Mouse (Mus musculus): ENCODE data around the gene Abtb2. TPM values are rescaled to one million over a fixed set of nuclear protein-coding genes. Genes with fewer than 3 reads are reported as not detected.

The Abtb2 gene
- polyA plus RNA-seq, 1 experiment from 2014 or later: 10.5 TPM

DNA sequence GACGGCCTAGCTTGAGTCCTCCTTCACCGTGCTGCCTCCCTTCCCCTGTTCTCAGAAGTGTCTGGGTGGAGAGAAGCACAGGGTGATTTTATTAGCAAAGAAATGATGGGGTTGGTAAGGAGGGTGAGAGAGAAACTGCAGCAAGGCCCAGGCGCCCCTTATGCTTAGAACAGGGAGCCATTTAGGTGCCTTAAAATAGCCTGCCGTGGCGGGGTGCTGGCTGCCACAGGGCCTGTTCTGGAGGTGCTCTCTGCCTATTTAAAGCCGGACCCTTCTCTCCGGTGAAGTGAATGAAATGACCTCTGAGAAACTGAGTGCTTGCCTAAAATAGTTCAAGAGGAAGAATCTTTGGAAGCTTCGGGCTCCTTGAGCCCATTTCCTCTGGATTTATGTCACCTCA lies 14.6 kb downstream of the Abtb2 start:
- ATAC-seq (ENCODE audit: low FRiP score): no peak
- no peaks in the 10 kb centered on the region for H3K27me3 ChIP-seq (ENCODE audit: control insufficient read depth, insufficient read depth, low read length)
- H3K27ac ChIP-seq: no peak overlapping the region
- H3K9ac ChIP-seq: no peak overlapping the region
- no peaks in the 10 kb centered on the region for H3K36me3 ChIP-seq (replicated peaks; ENCODE audit: control insufficient read depth, insufficient read depth)
- no peak for DNase-seq (ENCODE audit: low spot score)
- no peaks in the 10 kb centered on the region for H3K9me3 ChIP-seq (ENCODE audit: control insufficient read depth, low read length)
- no peaks in the 10 kb centered on the region; the same call in 1 of the 2 replicates for H3K4me1 ChIP-seq (replicated peaks; ENCODE audit: control insufficient read depth, insufficient read depth, low read length)
- WGBS: 88% methylated on average over 8 of the region's 8 CpGs
- no peak overlapping the region for H3K4me3 ChIP-seq (replicated peaks; ENCODE audit: low read length)
- H3K4me2 ChIP-seq (replicated peaks): no peak overlapping the region

DNA sequence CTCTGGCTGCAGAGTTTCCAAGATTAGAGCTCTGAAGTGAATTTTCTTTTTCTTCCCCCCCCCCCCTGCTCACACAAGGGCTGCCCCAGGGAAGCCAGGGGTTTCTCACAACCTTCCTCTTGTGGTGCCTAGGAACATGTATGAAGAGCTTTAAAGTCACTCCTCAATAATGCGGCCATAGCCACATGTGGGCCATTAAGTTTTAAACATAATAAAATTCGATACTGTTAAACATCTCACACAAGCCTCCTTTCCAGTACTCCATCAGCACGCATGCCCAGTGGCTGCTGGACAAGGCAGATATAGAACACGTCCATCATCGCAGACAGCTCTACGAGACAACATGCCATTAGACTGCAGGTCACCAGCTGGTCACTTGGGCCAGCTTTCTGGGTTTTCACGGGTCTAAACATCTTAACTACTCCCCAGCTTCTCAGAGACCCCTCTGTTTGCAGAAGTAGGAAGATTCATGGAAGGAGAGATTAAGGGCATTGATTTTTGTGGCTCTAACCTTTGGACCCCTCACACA lies 15.3 kb downstream of the Abtb2 start:
- Histone ChIP-seq H3K4me3 (replicated peaks; ENCODE audit: low read length) (no peak overlapping the region), H3K36me3 (replicated peaks; ENCODE audit: control insufficient read depth, insufficient read depth) (no peaks in the 10 kb centered on the region), H3K4me1 (replicated peaks; ENCODE audit: control insufficient read depth, insufficient read depth, low read length) (no peaks in the 10 kb centered on the region; the same call in 1 of the 2 replicates), H3K4me2 (replicated peaks) (no peak overlapping the region), H3K27me3 (ENCODE audit: control insufficient read depth, insufficient read depth, low read length) (no peaks in the 10 kb centered on the region), H3K9me3 (ENCODE audit: control insufficient read depth, low read length) (no peaks in the 10 kb centered on the region), H3K9ac (no peak overlapping the region), H3K27ac (no peak overlapping the region)
- 73% methylated on average over 7 of the region's 7 CpGs for WGBS
- no peak for ATAC-seq (ENCODE audit: low FRiP score)
- DNase-seq (ENCODE audit: low spot score): no peak

DNA sequence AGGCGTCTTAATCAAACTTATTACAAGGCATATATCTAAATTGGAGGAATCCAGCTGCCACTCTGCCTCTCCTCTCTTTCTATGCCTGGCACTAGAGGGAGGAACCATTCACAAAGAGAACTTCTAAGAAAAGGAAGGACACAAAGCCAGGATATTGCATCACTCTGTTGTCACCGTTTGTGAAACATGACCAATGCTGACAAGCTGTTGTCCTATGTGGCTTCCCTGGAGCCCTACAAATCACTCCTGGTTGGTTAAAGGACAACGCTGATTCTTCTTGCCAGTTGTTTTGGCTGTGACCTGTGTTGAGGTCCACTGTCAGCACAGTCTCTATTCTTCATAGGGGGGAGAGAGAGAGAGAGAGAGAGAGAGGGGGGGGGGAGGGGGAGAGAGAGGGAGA lies 17.2 kb downstream of the Abtb2 start:
- H3K4me3 ChIP-seq (replicated peaks; ENCODE audit: low read length): no peak overlapping the region
- 57% methylated on average over 3 of the region's 3 CpGs for WGBS
- DNase-seq (ENCODE audit: low spot score) (no peak), ATAC-seq (ENCODE audit: low FRiP score) (no peak)
- H3K9me3 ChIP-seq (ENCODE audit: control insufficient read depth, low read length): no peaks in the 10 kb centered on the region
- no peaks in the 10 kb centered on the region for H3K27me3 ChIP-seq (ENCODE audit: control insufficient read depth, insufficient read depth, low read length)
- H3K4me2 ChIP-seq (replicated peaks): no peak overlapping the region
- H3K36me3 ChIP-seq (replicated peaks; ENCODE audit: control insufficient read depth, insufficient read depth): no peaks in the 10 kb centered on the region
- H3K9ac ChIP-seq: no peak overlapping the region
- H3K27ac ChIP-seq: no peak overlapping the region
- no peaks in the 10 kb centered on the region; the same call in 1 of the 2 replicates for H3K4me1 ChIP-seq (replicated peaks; ENCODE audit: control insufficient read depth, insufficient read depth, low read length)

GRCm38 (mm10) chr2:103584093-103584492 lies 18.0 kb downstream of the Abtb2 start:
- H3K9ac ChIP-seq: no peak overlapping the region
- H3K36me3 ChIP-seq (replicated peaks; ENCODE audit: control insufficient read depth, insufficient read depth): no peaks in the 10 kb centered on the region
- H3K4me2 ChIP-seq (replicated peaks): no peak overlapping the region
- no peaks in the 10 kb centered on the region; the same call in 1 of the 2 replicates for H3K4me1 ChIP-seq (replicated peaks; ENCODE audit: control insufficient read depth, insufficient read depth, low read length)
- H3K27ac ChIP-seq: no peak overlapping the region
- DNase-seq (ENCODE audit: low spot score) (no peak), ATAC-seq (ENCODE audit: low FRiP score) (no peak)
- no peaks in the 10 kb centered on the region for H3K27me3 ChIP-seq (ENCODE audit: control insufficient read depth, insufficient read depth, low read length)
- no peak overlapping the region for H3K4me3 ChIP-seq (replicated peaks; ENCODE audit: low read length)
- no peaks in the 10 kb centered on the region for H3K9me3 ChIP-seq (ENCODE audit: control insufficient read depth, low read length)

DNA sequence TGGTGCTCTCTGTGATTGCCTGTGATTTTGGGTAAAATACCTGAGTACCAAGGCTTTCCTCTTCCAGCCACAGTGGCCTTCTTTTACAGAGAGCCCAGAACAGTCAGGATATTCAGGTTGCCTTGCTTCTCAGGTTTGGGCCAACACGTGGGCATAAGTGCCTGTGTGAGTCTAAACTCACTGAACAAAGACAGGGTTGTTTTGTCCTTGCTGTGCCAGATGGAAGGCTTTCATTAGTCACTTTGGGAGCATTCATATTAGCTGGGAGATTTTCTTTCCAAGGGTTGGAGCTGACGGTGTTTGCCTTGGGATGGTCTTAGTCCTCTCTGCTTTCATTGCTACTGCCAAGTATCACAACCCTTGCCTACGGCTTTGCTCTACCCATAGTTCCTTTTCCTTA lies 20.3 kb downstream of the Abtb2 start:
- 75% methylated on average over 3 of the region's 3 CpGs for WGBS
- H3K9me3 ChIP-seq (ENCODE audit: control insufficient read depth, low read length): no peaks in the 10 kb centered on the region
- no peaks in the 10 kb centered on the region for H3K27me3 ChIP-seq (ENCODE audit: control insufficient read depth, insufficient read depth, low read length)
- H3K4me2 ChIP-seq (replicated peaks): no peak overlapping the region
- ATAC-seq (ENCODE audit: low FRiP score): no peak
- H3K9ac ChIP-seq: no peak overlapping the region
- H3K4me1 ChIP-seq (replicated peaks; ENCODE audit: control insufficient read depth, insufficient read depth, low read length): no peaks in the 10 kb centered on the region
- H3K36me3 ChIP-seq (replicated peaks; ENCODE audit: control insufficient read depth, insufficient read depth): no peaks in the 10 kb centered on the region
- H3K27ac ChIP-seq: no peak overlapping the region
- DNase-seq (ENCODE audit: low spot score): no peak
- H3K4me3 ChIP-seq (replicated peaks; ENCODE audit: low read length): no peak overlapping the region

DNA sequence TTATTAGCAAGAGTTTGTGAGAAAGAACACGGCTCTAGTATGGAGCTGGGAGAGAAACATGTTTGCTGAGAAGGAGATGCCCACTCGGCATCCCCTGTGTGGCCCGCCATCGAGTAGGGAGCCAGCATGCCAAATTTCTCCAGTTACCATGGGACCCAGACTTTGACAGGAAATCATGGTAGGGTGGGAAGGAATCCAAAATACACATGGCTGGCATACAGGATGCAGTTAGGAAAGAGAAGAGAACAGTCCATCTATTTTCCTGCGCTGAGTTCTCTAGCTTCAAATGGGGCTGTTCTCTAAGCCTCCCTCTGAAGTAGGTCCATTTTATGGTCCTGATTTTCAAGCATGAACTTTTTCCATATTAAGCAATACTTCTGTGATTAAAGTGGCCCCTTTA lies 22.7 kb downstream of the Abtb2 start:
- WGBS: 55% methylated on average over 5 of the region's 5 CpGs
- 0 out of 2 replicates have a peak, but pooled peaks cover 5% of the 10 kb centered on the region for H3K4me1 ChIP-seq (replicated peaks; ENCODE audit: control insufficient read depth, insufficient read depth, low read length)
- no peak overlapping the region for H3K9ac ChIP-seq
- ATAC-seq (ENCODE audit: low FRiP score): no peak
- H3K9me3 ChIP-seq (ENCODE audit: control insufficient read depth, low read length): no peaks in the 10 kb centered on the region
- no peak overlapping the region for H3K4me2 ChIP-seq (replicated peaks)
- no peak overlapping the region for H3K4me3 ChIP-seq (replicated peaks; ENCODE audit: low read length)
- no peak overlapping the region; the same call in 1 of the 2 replicates for H3K27ac ChIP-seq
- H3K36me3 ChIP-seq (replicated peaks; ENCODE audit: control insufficient read depth, insufficient read depth): no peaks in the 10 kb centered on the region
- H3K27me3 ChIP-seq (ENCODE audit: control insufficient read depth, insufficient read depth, low read length): no peaks in the 10 kb centered on the region
- DNase-seq (ENCODE audit: low spot score): peak; percentile 35

- Histone ChIP-seq H3K4me1 (replicated peaks; ENCODE audit: control insufficient read depth, insufficient read depth, low read length) (0 out of 2 replicates have a peak, but pooled peaks cover 5% of the 10 kb centered on the region), H3K4me2 (replicated peaks) (no peak overlapping the region), H3K9ac (no peak overlapping the region), H3K4me3 (replicated peaks; ENCODE audit: low read length) (no peak overlapping the region), H3K9me3 (ENCODE audit: control insufficient read depth, low read length) (no peaks in the 10 kb centered on the region), H3K27ac (no peak overlapping the region; the same call in 1 of the 2 replicates), H3K27me3 (ENCODE audit: control insufficient read depth, insufficient read depth, low read length) (no peaks in the 10 kb centered on the region), H3K36me3 (replicated peaks; ENCODE audit: control insufficient read depth, insufficient read depth) (no peaks in the 10 kb centered on the region)
- DNase-seq (ENCODE audit: low spot score): no peak
- WGBS: 91% methylated on average over 4 of the region's 4 CpGs
- no peak for ATAC-seq (ENCODE audit: low FRiP score)
Observed at GRCm38 (mm10) chr2:103589400-103589799, 23.3 kb downstream of the Abtb2 start.

DNA sequence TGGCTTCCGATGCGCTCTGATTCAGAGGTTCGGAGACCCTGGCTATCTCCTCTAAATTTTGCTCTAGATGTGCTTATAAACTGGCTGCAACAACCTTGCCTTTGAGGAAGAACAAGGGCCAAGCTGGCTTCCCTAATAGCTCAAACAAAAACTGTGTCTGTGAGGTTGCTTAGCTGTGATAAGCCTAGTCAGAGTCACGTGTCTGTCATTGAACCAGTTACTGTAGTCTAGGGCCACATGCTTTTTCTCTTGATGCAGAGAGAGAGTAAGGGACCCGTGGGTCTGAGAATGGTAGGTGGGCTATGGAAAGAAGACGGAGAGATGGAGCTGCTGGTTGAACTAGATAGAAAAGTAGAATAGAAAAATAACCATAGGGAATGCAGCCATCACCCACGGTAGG lies 24.5 kb downstream of the Abtb2 start:
- Histone ChIP-seq H3K27ac (no peak overlapping the region), H3K4me1 (replicated peaks; ENCODE audit: control insufficient read depth, insufficient read depth, low read length) (0 out of 2 replicates have a peak, but pooled peaks cover 9% of the 10 kb centered on the region), H3K9me3 (ENCODE audit: control insufficient read depth, low read length) (no peaks in the 10 kb centered on the region), H3K36me3 (replicated peaks; ENCODE audit: control insufficient read depth, insufficient read depth) (no peaks in the 10 kb centered on the region), H3K27me3 (ENCODE audit: control insufficient read depth, insufficient read depth, low read length) (no peaks in the 10 kb centered on the region), H3K9ac (no peak overlapping the region), H3K4me3 (replicated peaks; ENCODE audit: low read length) (no peak overlapping the region), H3K4me2 (replicated peaks) (no peak overlapping the region)
- ATAC-seq (ENCODE audit: low FRiP score) (no peak), DNase-seq (ENCODE audit: low spot score) (no peak)
- 89% methylated on average over 7 of the region's 7 CpGs for WGBS

GRCm38 (mm10) chr2:103591742-103592590 lies 25.9 kb downstream of the Abtb2 start:
- Histone ChIP-seq H3K9ac (peak overlapping the region; percentile 1; the same call in 1 of the 2 replicates), H3K4me2 (replicated peaks) (no peak overlapping the region), H3K27ac (peak overlapping the region; percentile 69), H3K27me3 (ENCODE audit: control insufficient read depth, insufficient read depth, low read length) (no peaks in the 10 kb centered on the region), H3K4me3 (replicated peaks; ENCODE audit: low read length) (no peak overlapping the region), H3K36me3 (replicated peaks; ENCODE audit: control insufficient read depth, insufficient read depth) (no peaks in the 10 kb centered on the region), H3K9me3 (ENCODE audit: control insufficient read depth, low read length) (no peaks in the 10 kb centered on the region), H3K4me1 (replicated peaks; ENCODE audit: control insufficient read depth, insufficient read depth, low read length) (peaks cover 9% of the 10 kb centered on the region)
- 45% methylated on average over 9 of the region's 9 CpGs for WGBS
- no peak for DNase-seq (ENCODE audit: low spot score)
- ATAC-seq (ENCODE audit: low FRiP score): peak; percentile 72
